Mouse (Mus musculus) limb, embryonic 11.5 days (tissue): ENCODE measurements around the gene Gucd1. TPM values are rescaled to one million over a fixed set of nuclear protein-coding genes. Genes with fewer than 3 reads are reported as not detected.
"Not testable (repeated sequence)": the region's sequence is repeated elsewhere in the genome, so short reads cannot be mapped to it uniquely, and the experiment has no call there.

Source experiments
- ATAC-seq: fragments of 200-750 bp; cut with Nextera tagmentation; 2 replicates; pipeline ENCODE4 v1.8.0; 2017; ENCODE audit warnings: low read depth; ENCODE audit not compliant: insufficient number of reproducible peaks, low FRiP score, low TSS enrichment
- DNase-seq: peaks from one replicate; pipeline ENCODE4 v3.0.0-alpha.2; 2015; ENCODE audit warnings: low spot score
- H3K27ac ChIP-seq: fragments of 300-500 bp; sonication (generic); replicated peaks from 2 replicates; pipeline ENCODE4 v1.5.1; 2014; ENCODE audit warnings: low read depth, mild to moderate bottlenecking, low read length
- H3K27me3 ChIP-seq: fragments of 300-500 bp; sonication (generic); 2 replicates; pipeline ENCODE4 v1.6.1; 2014; ENCODE audit warnings: mild to moderate bottlenecking, low read length, mixed read lengths; ENCODE audit not compliant: control insufficient read depth, insufficient read depth
- H3K36me3 ChIP-seq: fragments of 300-500 bp; sonication (generic); 2 replicates; pipeline ENCODE4 v1.6.1; 2014; ENCODE audit warnings: mild to moderate bottlenecking, low read length, moderate library complexity, mixed read lengths; ENCODE audit not compliant: control insufficient read depth, insufficient read depth
- H3K4me1 ChIP-seq: fragments of 300-500 bp; sonication (generic); 2 replicates; pipeline ENCODE4 v1.6.1; 2014; ENCODE audit warnings: low read length, mixed read lengths; ENCODE audit not compliant: control insufficient read depth, insufficient read depth
- H3K4me2 ChIP-seq: fragments of 300-500 bp; sonication (generic); 2 replicates; pipeline ENCODE4 v1.6.1; 2014; ENCODE audit warnings: low read depth, mild to moderate bottlenecking, moderate library complexity; ENCODE audit not compliant: severe bottlenecking
- H3K4me3 ChIP-seq: fragments of 300-500 bp; sonication (generic); 2 replicates; pipeline ENCODE4 v1.5.1; 2014; ENCODE audit warnings: low read depth, low read length
- H3K9ac ChIP-seq: fragments of 300-500 bp; sonication (generic); 2 replicates; pipeline ENCODE4 v1.6.1; 2014; ENCODE audit warnings: mild to moderate bottlenecking, low read length
- H3K9me3 ChIP-seq: fragments of 300-500 bp; sonication (generic); 2 replicates; pipeline ENCODE4 v1.6.1; 2016; ENCODE audit warnings: low read length; ENCODE audit not compliant: control insufficient read depth
- WGBS: fragments of 180-500 bp; shearing (Covaris S2); extraction: QIAGEN DNeasy Blood & Tissue Kit; methylation state at CpG from one replicate; pipeline ENCODE4 v1.1.7; 2014; 5-methylcytosine and 5-hydroxymethylcytosine counted together
- polyA plus RNA-seq: library from polyadenylated mRNA; unstranded; fragments of >200 nt; fragmentation: Nextera tagmentation; extraction: Ambion mirVana; gene quantifications from 2 replicates; pipeline ENCODE4 v1.2.1, GENCODE M21; 2014

The Gucd1 gene
- polyA plus RNA-seq, 1 experiment from 2014 or later, result 36.1 TPM

DNA sequence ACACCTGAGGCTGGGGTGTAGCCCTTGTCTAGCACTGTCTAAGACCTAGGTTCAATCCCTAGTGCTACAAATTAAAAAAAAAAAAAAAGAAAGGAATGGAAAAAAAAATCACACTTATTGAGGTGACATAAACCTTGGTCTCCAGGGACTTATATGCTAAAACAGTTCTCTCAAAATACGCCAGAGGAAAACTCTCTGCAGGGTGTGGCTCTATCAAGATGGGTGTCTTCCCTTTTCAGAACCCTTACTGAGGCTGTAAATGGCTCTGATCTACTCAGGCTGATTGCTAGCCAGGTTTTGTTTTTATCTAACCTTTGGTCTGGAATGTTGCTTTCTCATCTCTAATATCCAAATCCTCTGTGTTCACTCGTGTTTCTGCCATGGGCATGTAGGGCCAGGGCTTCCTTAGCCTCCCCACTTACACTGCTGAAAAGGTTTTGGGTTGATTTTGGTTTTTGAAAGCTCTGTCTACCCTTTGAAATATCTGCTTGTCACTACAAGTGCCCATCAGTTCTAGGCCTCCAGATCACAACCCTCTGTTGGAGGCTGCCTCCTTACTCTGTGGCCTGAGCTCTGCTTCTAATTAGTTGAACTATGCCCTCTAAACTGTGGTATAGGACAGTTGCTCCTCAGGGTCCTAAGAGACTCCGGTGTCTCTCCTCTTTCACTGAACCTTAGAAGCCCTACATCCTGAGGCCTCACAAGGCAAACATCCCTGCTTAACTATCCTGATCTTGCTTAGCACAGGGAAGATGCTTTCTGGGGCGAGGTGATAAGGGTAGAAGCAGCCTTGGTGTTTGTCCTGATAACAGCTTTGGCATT is 2.3 kb downstream of the Gucd1 start:
- DNase-seq, result no peak
- no peak for ATAC-seq
- Histone ChIP-seq H3K27me3 (no peaks in the 10 kb centered on the region), H3K4me2 (peak overlapping the region; percentile 81; the same call in 1 of the 2 replicates), H3K9me3 (no peaks in the 10 kb centered on the region), H3K4me1 (peaks cover 15% of the 10 kb centered on the region), H3K36me3 (peaks cover 11% of the 10 kb centered on the region), H3K9ac (no peak overlapping the region), H3K4me3 (no peak overlapping the region), H3K27ac (no peak overlapping the region)
- WGBS, result 53% methylated on average over 4 of the region's 4 CpGs

- H3K9ac ChIP-seq, result no peak overlapping the region
- WGBS, result 74% methylated on average over 7 of the region's 7 CpGs
- no peak for ATAC-seq
These were observed 3.4 kb downstream of the Gucd1 start for GRCm38 (mm10) chr10:75514361-75514760.

DNA sequence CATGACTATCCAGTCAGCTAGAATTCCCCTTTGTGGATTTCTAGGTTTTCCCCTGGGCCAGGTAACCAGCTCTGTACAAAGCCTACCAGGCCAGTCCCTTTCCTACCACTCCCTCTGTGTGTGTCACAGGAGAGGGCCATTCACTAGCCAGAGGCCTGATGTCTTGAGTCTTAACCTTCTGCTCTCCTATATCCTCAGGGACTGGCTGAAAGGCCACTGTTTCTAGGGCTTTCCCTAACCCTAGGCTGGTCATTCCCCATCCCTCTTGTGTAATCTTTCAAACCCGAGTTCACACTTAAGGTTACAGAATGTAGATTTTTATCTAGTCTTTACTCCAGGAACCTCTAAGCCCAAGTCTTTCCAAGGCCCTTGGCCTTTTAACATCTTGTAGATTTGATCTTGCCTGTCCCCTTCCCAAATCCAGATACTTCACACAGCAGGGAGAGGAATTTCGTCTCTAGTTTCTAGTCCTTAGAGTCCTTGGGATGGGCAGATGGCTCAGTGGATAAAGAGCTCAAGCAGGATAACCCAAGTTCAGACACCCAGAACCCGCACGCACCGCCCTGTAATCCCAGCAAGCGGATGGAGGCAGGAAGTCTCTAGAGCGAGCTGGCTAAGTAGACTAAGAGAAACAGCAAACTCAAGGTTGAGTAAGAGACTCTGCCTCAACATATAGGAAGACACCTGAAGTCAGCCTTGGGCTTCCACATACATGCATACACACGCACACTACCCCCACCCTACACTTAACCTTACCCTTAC is 4.3 kb downstream of the Gucd1 start:
- DNase-seq, result no peak
- 91% methylated on average over 8 of the region's 8 CpGs for WGBS
- Histone ChIP-seq H3K27ac (no peak overlapping the region), H3K4me1 (peaks cover 8% of the 10 kb centered on the region), H3K4me3 (no peak overlapping the region), H3K36me3 (peaks cover 25% of the 10 kb centered on the region), H3K9me3 (no peaks in the 10 kb centered on the region), H3K27me3 (no peaks in the 10 kb centered on the region), H3K4me2 (no peak overlapping the region), H3K9ac (no peak overlapping the region)
- no peak for ATAC-seq

More at GRCm38 (mm10) chr10:75514361-75514760, 3.4 kb downstream of the Gucd1 start:
- Histone ChIP-seq H3K4me1 (peaks cover 15% of the 10 kb centered on the region), H3K27ac (no peak overlapping the region), H3K9me3 (no peaks in the 10 kb centered on the region), H3K4me3 (no peak overlapping the region), H3K4me2 (no peak overlapping the region), H3K36me3 (peaks cover 18% of the 10 kb centered on the region), H3K27me3 (no peaks in the 10 kb centered on the region)
- no peak for DNase-seq

- ATAC-seq (no peak), DNase-seq (no peak)
- Histone ChIP-seq H3K9ac (no peak overlapping the region), H3K4me3 (no peak overlapping the region), H3K4me2 (no peak overlapping the region), H3K27me3 (no peaks in the 10 kb centered on the region), H3K36me3 (peaks cover 27% of the 10 kb centered on the region), H3K4me1 (peaks cover 8% of the 10 kb centered on the region), H3K9me3 (no peaks in the 10 kb centered on the region), H3K27ac (no peak overlapping the region)
- 87% methylated on average over 7 of the region's 7 CpGs for WGBS
These were observed 5.0 kb downstream of the Gucd1 start for GRCm38 (mm10) chr10:75512796-75513195.

DNA sequence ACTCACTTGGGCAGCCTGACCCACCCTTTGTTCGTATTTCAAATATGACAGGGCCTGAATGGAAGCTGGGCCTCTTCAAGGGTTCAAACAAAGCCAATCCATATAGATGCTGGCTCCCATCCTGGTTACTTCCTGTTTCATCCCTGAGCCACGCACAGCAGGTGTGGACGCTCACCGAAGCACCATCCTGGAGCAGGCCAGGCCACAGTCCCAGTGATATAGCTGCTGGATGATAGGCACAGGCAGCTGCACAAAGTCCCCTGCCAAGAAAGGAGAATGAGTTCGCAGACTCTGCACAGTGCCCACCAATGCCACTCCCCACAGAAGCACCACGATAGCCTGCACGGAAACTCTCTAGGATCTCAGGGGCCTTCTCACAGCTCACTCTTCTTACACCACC is 5.9 kb downstream of the Gucd1 start:
- H3K36me3 ChIP-seq, result peaks cover 31% of the 10 kb centered on the region
- 89% methylated on average over 7 of the region's 7 CpGs for WGBS

GRCm38 (mm10) chr10:75511060-75511459 is 6.7 kb downstream of the Gucd1 start:
- ATAC-seq, result no peak
- H3K36me3 ChIP-seq, result peaks cover 33% of the 10 kb centered on the region
- 93% methylated on average over 9 of the region's 9 CpGs for WGBS

More for the DNA sequence above, 5.9 kb downstream of the Gucd1 start:
- no peak overlapping the region for H3K4me3 ChIP-seq
- H3K27ac ChIP-seq, result no peak overlapping the region
- DNase-seq (no peak), ATAC-seq (no peak)
- H3K9me3 ChIP-seq, result no peaks in the 10 kb centered on the region
- H3K4me2 ChIP-seq, result no peak overlapping the region
- no peaks in the 10 kb centered on the region for H3K27me3 ChIP-seq
- H3K4me1 ChIP-seq, result peaks cover 8% of the 10 kb centered on the region
- no peak overlapping the region for H3K9ac ChIP-seq

DNA sequence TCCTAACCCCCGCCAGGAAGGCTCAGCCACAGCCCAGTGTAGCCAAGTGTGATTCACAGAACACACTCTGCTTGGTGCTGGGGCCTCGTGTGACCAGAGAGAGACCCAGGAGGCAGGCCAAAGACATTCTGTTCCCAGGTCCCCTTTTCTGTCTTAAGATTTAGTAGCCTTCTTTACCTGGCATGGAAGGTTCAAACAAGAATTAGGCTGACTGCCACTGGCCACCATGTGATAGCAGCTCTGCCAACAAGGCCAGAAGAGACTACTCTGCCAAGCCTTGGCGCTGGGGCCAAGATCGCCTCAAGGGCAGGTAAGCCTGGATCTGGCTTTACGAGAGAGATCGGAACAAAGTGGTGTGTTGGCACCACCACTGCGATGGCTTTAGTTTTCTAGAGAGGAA is 7.3 kb downstream of the Gucd1 start:
- Histone ChIP-seq H3K4me3 (no peak overlapping the region), H3K27ac (no peak overlapping the region), H3K4me2 (no peak overlapping the region), H3K36me3 (peaks cover 33% of the 10 kb centered on the region), H3K27me3 (no peaks in the 10 kb centered on the region), H3K9ac (no peak overlapping the region), H3K4me1 (peaks cover 2% of the 10 kb centered on the region; the same call in 1 of the 2 replicates), H3K9me3 (no peaks in the 10 kb centered on the region)
- ATAC-seq (no peak), DNase-seq (no peak)
- WGBS, result 91% methylated on average over 7 of the region's 7 CpGs

More at GRCm38 (mm10) chr10:75511060-75511459, 6.7 kb downstream of the Gucd1 start:
- Histone ChIP-seq H3K4me1 (peaks cover 8% of the 10 kb centered on the region), H3K9me3 (no peaks in the 10 kb centered on the region), H3K27ac (no peak overlapping the region), H3K27me3 (no peaks in the 10 kb centered on the region), H3K4me3 (no peak overlapping the region), H3K4me2 (no peak overlapping the region), H3K9ac (no peak overlapping the region)
- no peak for DNase-seq

DNA sequence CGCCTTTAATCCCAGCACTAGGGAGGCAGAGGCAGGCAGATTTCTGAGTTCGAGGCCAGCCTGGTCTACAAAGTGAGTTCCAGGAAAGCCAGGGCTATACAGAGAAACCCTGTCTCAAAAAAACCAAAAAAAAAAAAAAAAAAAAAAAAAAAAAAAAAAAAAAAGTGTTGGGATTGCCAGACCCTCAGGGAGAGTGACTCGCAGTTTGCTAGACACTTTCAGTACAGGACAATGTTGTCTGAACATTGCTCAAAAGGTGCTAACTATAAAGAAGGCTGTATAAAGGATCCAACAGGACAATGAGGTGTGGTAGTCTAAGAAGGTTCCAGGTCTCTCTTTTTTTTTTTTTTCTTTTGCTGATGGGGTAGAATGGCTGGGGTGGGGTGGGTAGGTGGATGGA is 11.8 kb downstream of the Gucd1 start:
- H3K9ac ChIP-seq, H3K9me3 ChIP-seq, H3K27me3 ChIP-seq, H3K4me3 ChIP-seq, ATAC-seq, DNase-seq, H3K27ac ChIP-seq, H3K4me1 ChIP-seq, H3K4me2 ChIP-seq: not testable (repeated sequence)
- peaks cover 29% of the 10 kb centered on the region for H3K36me3 ChIP-seq
- 88% methylated on average over 3 of the region's 3 CpGs for WGBS
